ENCODE assay signal across 8 mouse cellular contexts in genomic region chr11:96978401-96979246, GRCm38 (mm10). TPM values are rescaled to one million over a fixed set of nuclear protein-coding genes. Genes with fewer than 3 reads are reported as not detected.
DNase-seq lines count a peak whose midpoint lies in the region; ATAC-seq and TF ChIP-seq lines count a peak whose summit lies in the region.

No protein-coding gene starts in this region.

- H3K36me3 ChIP-seq in kidney, embryonic 15.5 days = no peaks in the 10 kb centered on the region
- H3K36me3 ChIP-seq in hindbrain, embryonic 15.5 days = no peaks in the 10 kb centered on the region
- H3K36me3 ChIP-seq in midbrain, postnatal 0 days (ENCODE audit: insufficient read depth, low read length) = no peaks in the 10 kb centered on the region

- H3K27me3 ChIP-seq in kidney, embryonic 15.5 days = peaks cover 4% of the 10 kb centered on the region
- no peaks in the 10 kb centered on the region for H3K27me3 ChIP-seq in hindbrain, embryonic 15.5 days
- no peaks in the 10 kb centered on the region for H3K27me3 ChIP-seq in midbrain, postnatal 0 days (ENCODE audit: insufficient read depth, low read length)

- DNase-seq in kidney, postnatal 10 days = no peak
- peak; percentile 34 for DNase-seq in c-Kit-positive CD71-positive TER-119-positive erythroid progenitor cells, embryonic 14.5 days (ENCODE audit: low spot score)
- no peak for DNase-seq in midbrain, postnatal 0 days (ENCODE audit: low spot score)
- no peak for DNase-seq in frontal cortex, postnatal 10 days (ENCODE audit: low spot score in 2 of 2)
- no peak for DNase-seq in kidney, postnatal 4 days
- no peak for DNase-seq in layer of hippocampus, postnatal 14 days (ENCODE audit: low spot score in 2 of 2)

- peak overlapping the region; percentile 94 for H3K4me3 ChIP-seq in kidney, embryonic 15.5 days (replicated peaks)
- peak overlapping the region; percentile 92 for H3K4me3 ChIP-seq in hindbrain, embryonic 15.5 days
- peak overlapping the region; percentile 90 for H3K4me3 ChIP-seq in midbrain, postnatal 0 days (ENCODE audit: low read depth, low read length)

- no peak for ATAC-seq in kidney, embryonic 15.5 days (replicated peaks; ENCODE audit: low FRiP score)
- ATAC-seq in hindbrain, embryonic 15.5 days (ENCODE audit: low FRiP score, low read depth) = no peak
- no peak for ATAC-seq in midbrain, postnatal 0 days (ENCODE audit: low FRiP score)

- H3K9me3 ChIP-seq in kidney, embryonic 15.5 days (replicated peaks) = no peaks in the 10 kb centered on the region
- no peaks in the 10 kb centered on the region for H3K9me3 ChIP-seq in hindbrain, embryonic 15.5 days
- H3K9me3 ChIP-seq in midbrain, postnatal 0 days (ENCODE audit: low read length) = no peaks in the 10 kb centered on the region

- peak overlapping the region; percentile 79 for H3K4me2 ChIP-seq in kidney, embryonic 15.5 days
- peak overlapping the region; percentile 67 for H3K4me2 ChIP-seq in hindbrain, embryonic 15.5 days
- H3K4me2 ChIP-seq in midbrain, postnatal 0 days (ENCODE audit: low read depth, low read length, poor library complexity, severe bottlenecking) = peak overlapping the region; percentile 88

- peak overlapping the region; percentile 93 for H3K27ac ChIP-seq in kidney, embryonic 15.5 days
- H3K27ac ChIP-seq in hindbrain, embryonic 15.5 days (replicated peaks) = peak overlapping the region; percentile 86
- H3K27ac ChIP-seq in midbrain, postnatal 0 days (ENCODE audit: low read depth, low read length) = peak overlapping the region; percentile 77

- H3K9ac ChIP-seq in kidney, embryonic 15.5 days = peak overlapping the region; percentile 77
- H3K9ac ChIP-seq in hindbrain, embryonic 15.5 days = peak overlapping the region; percentile 62
- peak overlapping the region; percentile 64 for H3K9ac ChIP-seq in midbrain, postnatal 0 days (replicated peaks; ENCODE audit: low read length, poor library complexity, severe bottlenecking)

- 25% methylated on average over 17 of the region's 17 CpGs for WGBS in kidney, embryonic 15.5 days
- 30% methylated on average over 17 of the region's 17 CpGs for WGBS in hindbrain, embryonic 15.5 days
- WGBS in midbrain, postnatal 0 days = 30% methylated on average over 17 of the region's 17 CpGs

- no peak for TF ChIP-seq CTCF in midbrain, postnatal 0 days (IDR thresholded peaks at IDR 0.05)

- peaks cover 39% of the 10 kb centered on the region for H3K4me1 ChIP-seq in kidney, embryonic 15.5 days
- H3K4me1 ChIP-seq in hindbrain, embryonic 15.5 days (replicated peaks) = peaks cover 32% of the 10 kb centered on the region
- peaks cover 11% of the 10 kb centered on the region for H3K4me1 ChIP-seq in midbrain, postnatal 0 days (ENCODE audit: insufficient read depth, low read length)

RNA-seq across cellular contexts. Expression of gene Sp2, which starts 4.1 kb away (rescaled TPM):
- 19.9 and 22.7 TPM in 2 replicates for polyA plus RNA-seq in kidney, embryonic 15.5 days (2015; fragmentation: Nextera tagmentation; extraction: Ambion mirVana)
- polyA plus RNA-seq in hindbrain, embryonic 15.5 days (2015; fragmentation: Nextera tagmentation; extraction: Ambion mirVana) = 16.6 and 18.6 TPM in 2 replicates
- 5.2 and 5.9 TPM in 2 replicates for total RNA-seq in midbrain, postnatal 0 days (2014; rRNA removed)
- polyA plus RNA-seq in midbrain, postnatal 0 days (2015; fragmentation: Nextera tagmentation; extraction: Ambion mirVana) = 13.4 and 13.7 TPM in 2 replicates
- total RNA-seq in layer of hippocampus, postnatal 14 days (2021) = 10 to 100 TPM; 12.3 to 13.5 TPM

RNA-seq across cellular contexts. Expression of gene Sp6, which starts 34.6 kb away (rescaled TPM):
- 1.4 and 1.5 TPM in 2 replicates for polyA plus RNA-seq in kidney, embryonic 15.5 days (2015; fragmentation: Nextera tagmentation; extraction: Ambion mirVana)
- polyA plus RNA-seq in hindbrain, embryonic 15.5 days (2015; fragmentation: Nextera tagmentation; extraction: Ambion mirVana) = 0.43 and 0.62 TPM in 2 replicates
- total RNA-seq in midbrain, postnatal 0 days (2014; rRNA removed) = 0.33 and 1.1 TPM in 2 replicates
- 0.43 and 0.51 TPM in 2 replicates for polyA plus RNA-seq in midbrain, postnatal 0 days (2015; fragmentation: Nextera tagmentation; extraction: Ambion mirVana)
- 1 to 10 TPM in 1 of 2 experiments, under 1 TPM in 1; 0.81 to 1.1 TPM for total RNA-seq in layer of hippocampus, postnatal 14 days (2021)

RNA-seq across cellular contexts. Expression of gene Pnpo, which starts 34.8 kb away (rescaled TPM):
- 34.3 and 42.6 TPM in 2 replicates for polyA plus RNA-seq in kidney, embryonic 15.5 days (2015; fragmentation: Nextera tagmentation; extraction: Ambion mirVana)
- polyA plus RNA-seq in hindbrain, embryonic 15.5 days (2015; fragmentation: Nextera tagmentation; extraction: Ambion mirVana) = 30.4 and 32.5 TPM in 2 replicates
- total RNA-seq in midbrain, postnatal 0 days (2014; rRNA removed) = 26.9 and 28.6 TPM in 2 replicates
- 36.8 and 37.4 TPM in 2 replicates for polyA plus RNA-seq in midbrain, postnatal 0 days (2015; fragmentation: Nextera tagmentation; extraction: Ambion mirVana)
- total RNA-seq in layer of hippocampus, postnatal 14 days (2021) = 10 to 100 TPM; 33.0 to 36.7 TPM

RNA-seq across cellular contexts. Expression of gene Prr15l, which starts 50.7 kb away (rescaled TPM):
- polyA plus RNA-seq in kidney, embryonic 15.5 days (2015; fragmentation: Nextera tagmentation; extraction: Ambion mirVana) = 37.6 and 38.7 TPM in 2 replicates
- 0.35 and 0.41 TPM in 2 replicates for polyA plus RNA-seq in hindbrain, embryonic 15.5 days (2015; fragmentation: Nextera tagmentation; extraction: Ambion mirVana)
- 0.27 TPM in 1 of 2 replicates, not detected in the other for total RNA-seq in midbrain, postnatal 0 days (2014; rRNA removed)
- polyA plus RNA-seq in midbrain, postnatal 0 days (2015; fragmentation: Nextera tagmentation; extraction: Ambion mirVana) = 0.51 and 0.56 TPM in 2 replicates
- not detected for total RNA-seq in layer of hippocampus, postnatal 14 days (2021)

RNA-seq across cellular contexts. Expression of gene Scrn2, which starts 51.1 kb away (rescaled TPM):
- 38.2 and 38.8 TPM in 2 replicates for polyA plus RNA-seq in kidney, embryonic 15.5 days (2015; fragmentation: Nextera tagmentation; extraction: Ambion mirVana)
- polyA plus RNA-seq in hindbrain, embryonic 15.5 days (2015; fragmentation: Nextera tagmentation; extraction: Ambion mirVana) = 14.5 and 15.1 TPM in 2 replicates
- total RNA-seq in midbrain, postnatal 0 days (2014; rRNA removed) = 19.6 and 22.3 TPM in 2 replicates
- 11.1 and 11.9 TPM in 2 replicates for polyA plus RNA-seq in midbrain, postnatal 0 days (2015; fragmentation: Nextera tagmentation; extraction: Ambion mirVana)
- 1 to 10 TPM; 4.8 to 6.3 TPM for total RNA-seq in layer of hippocampus, postnatal 14 days (2021)
